Mouse (Mus musculus) T-helper 2 cell (primary cell): ENCODE results near the gene Srebf1.

Experiments
- in situ Hi-C: fragments of 300-600 bp; cut with MboI, MseI; formaldehyde crosslinking; loops from one replicate; pipeline ENCODE4 v1.15.1; 2025; ENCODE audit warnings: high pct_unique_total_duplicates

The Srebf1 gene

GRCm38 (mm10) chr11:60235351-60235750, 13.0 kb upstream of the Srebf1 start:
- in situ Hi-C loops: loop anchor here (10.0 kb wide), 1 partner anchor 1281 kb away; the partner anchor contains the start of genes Hist3h2a and Trim17

- in situ Hi-C loops: loop anchor here (10.0 kb wide), 1 partner anchor 1278 kb away; the partner anchor contains the start of genes Hist3h2a and Trim17
Measured at GRCm38 (mm10) chr11:60233235-60233634, 10.9 kb upstream of the Srebf1 start.

GRCm38 (mm10) chr11:60232441-60233058, 10.2 kb upstream of the Srebf1 start:
- in situ Hi-C loops: loop anchor here (10.0 kb wide), 1 partner anchor 1278 kb away; the partner anchor contains the start of genes Hist3h2a and Trim17

GRCm38 (mm10) chr11:60231951-60232350, 9.6 kb upstream of the Srebf1 start:
- in situ Hi-C loops: loop anchor here (10.0 kb wide), 1 partner anchor 1277 kb away; the partner anchor contains the start of genes Hist3h2a and Trim17

GRCm38 (mm10) chr11:60231326-60231725, 8.9 kb upstream of the Srebf1 start:
- in situ Hi-C loops: loop anchor here (10.0 kb wide), 1 partner anchor 1277 kb away; the partner anchor contains the start of genes Hist3h2a and Trim17

- in situ Hi-C loops: loop anchor here (10.0 kb wide), 1 partner anchor 1276 kb away; the partner anchor contains the start of genes Hist3h2a and Trim17
Measured at GRCm38 (mm10) chr11:60230512-60230911, 8.1 kb upstream of the Srebf1 start.

- in situ Hi-C loops: loop anchor here (10.0 kb wide), 1 partner anchor 1275 kb away; the partner anchor contains the start of genes Hist3h2a and Trim17
Measured at GRCm38 (mm10) chr11:60229821-60230220, 7.4 kb upstream of the Srebf1 start.

- in situ Hi-C loops: no loop called here
Measured at GRCm38 (mm10) chr11:60228525-60228924, 6.1 kb upstream of the Srebf1 start.

- in situ Hi-C loops: no loop called here
Measured at GRCm38 (mm10) chr11:60225874-60226273, 3.5 kb upstream of the Srebf1 start.

- in situ Hi-C loops: no loop called here
Measured at GRCm38 (mm10) chr11:60224676-60225075, 2.3 kb upstream of the Srebf1 start.

GRCm38 (mm10) chr11:60222085-60222468, 304 bp downstream of the Srebf1 start:
- in situ Hi-C loops: no loop called here

GRCm38 (mm10) chr11:60221425-60221824, 956 bp downstream of the Srebf1 start:
- in situ Hi-C loops: no loop called here

- in situ Hi-C loops: no loop called here
Measured at GRCm38 (mm10) chr11:60220291-60220804, 2.0 kb downstream of the Srebf1 start.

GRCm38 (mm10) chr11:60219609-60220008, 2.8 kb downstream of the Srebf1 start:
- in situ Hi-C loops: loop anchor here (10.0 kb wide), 1 partner anchor 1005 kb away; no protein-coding TSS in a partner anchor

GRCm38 (mm10) chr11:60217467-60217866, 4.9 kb downstream of the Srebf1 start:
- in situ Hi-C loops: loop anchor here (10.0 kb wide), 1 partner anchor 1003 kb away; no protein-coding TSS in a partner anchor

GRCm38 (mm10) chr11:60216671-60217070, 5.7 kb downstream of the Srebf1 start:
- in situ Hi-C loops: loop anchor here (10.0 kb wide), 1 partner anchor 1002 kb away; no protein-coding TSS in a partner anchor

GRCm38 (mm10) chr11:60213266-60213665, 9.1 kb downstream of the Srebf1 start:
- in situ Hi-C loops: loop anchor here (5.0 to 10.0 kb wide), 2 partner anchors 106 to 998 kb away; partner anchors contain the start of gene Rai1

GRCm38 (mm10) chr11:60211761-60212160, 10.6 kb downstream of the Srebf1 start:
- in situ Hi-C loops: loop anchor here (5.0 to 10.0 kb wide), 2 partner anchors 104 to 997 kb away; partner anchors contain the start of gene Rai1

GRCm38 (mm10) chr11:60211152-60211551, 11.2 kb downstream of the Srebf1 start:
- in situ Hi-C loops: loop anchor here (5.0 to 10.0 kb wide), 2 partner anchors 104 to 996 kb away; partner anchors contain the start of gene Rai1

GRCm38 (mm10) chr11:60210305-60210724, 12.1 kb downstream of the Srebf1 start:
- in situ Hi-C loops: loop anchor here (5.0 to 10.0 kb wide), 2 partner anchors 103 to 996 kb away; partner anchors contain the start of gene Rai1

GRCm38 (mm10) chr11:60209933-60210249, 12.5 kb downstream of the Srebf1 start:
- in situ Hi-C loops: loop anchor here (5.0 to 10.0 kb wide), 2 partner anchors 103 to 995 kb away; partner anchors contain the start of gene Rai1

- in situ Hi-C loops: no loop called here
Measured at GRCm38 (mm10) chr11:60209217-60209932, 13.0 kb downstream of the Srebf1 start.
